Mouse (Mus musculus): ENCODE data around the gene Tulp4. TPM values are rescaled to one million over a fixed set of nuclear protein-coding genes. Genes with fewer than 3 reads are reported as not detected.

Tulp4 gene
- total and polyA plus RNA-seq, 2 experiments from 2014 or later, result 92.0 to 417 TPM

DNA sequence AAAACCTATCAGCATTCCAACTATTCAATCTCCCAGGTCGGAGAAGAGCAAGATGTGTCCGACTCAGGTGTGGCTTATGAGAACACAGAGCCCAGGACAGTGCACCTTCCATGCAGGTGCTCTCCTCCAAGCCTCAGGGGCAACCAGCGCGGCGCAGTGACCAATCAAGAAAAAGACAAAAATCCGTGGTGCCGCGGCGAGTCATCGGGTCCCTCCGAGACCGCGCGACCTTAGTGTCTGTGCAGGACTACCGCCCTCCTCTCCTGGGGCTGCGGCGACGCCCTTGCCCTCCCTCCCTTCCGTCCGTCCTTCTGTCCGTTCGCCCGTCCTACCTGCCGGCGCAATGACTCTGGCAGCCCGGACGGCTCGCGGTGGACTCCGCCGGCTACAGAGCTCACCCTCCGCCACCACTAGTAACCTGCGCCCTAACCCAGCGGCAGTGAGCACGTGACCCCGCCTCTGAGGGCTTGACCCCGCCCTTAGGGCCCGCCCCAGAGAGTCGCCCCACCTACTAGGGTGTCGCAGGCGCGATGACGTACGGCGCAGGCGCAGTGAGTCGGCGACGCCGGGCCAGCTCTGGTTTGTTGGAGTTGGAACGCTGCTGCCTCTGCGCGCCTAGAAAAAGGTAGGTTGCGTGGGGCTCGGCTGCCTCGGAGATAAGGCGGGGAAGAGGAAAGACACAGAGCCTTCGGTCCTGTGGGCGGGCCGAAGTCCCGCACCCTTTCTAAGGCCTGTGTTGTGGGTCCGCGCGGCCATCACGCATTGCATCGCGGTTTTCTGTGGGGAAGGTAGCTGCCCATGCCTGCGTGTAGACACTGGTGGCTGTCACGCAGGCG lies 26.7 kb upstream of the Tulp4 start, which contains the start of the genes Serac1 and Gtf2h5:
Gene Serac1, minus strand, starts transcription at position 455 of the 836 bp plus-strand sequence.
Gene Gtf2h5, plus strand, starts transcription at position 500 of the 836 bp plus-strand sequence.
- DNase-seq (peak; percentile 98), ATAC-seq (peak; percentile 97)
- Histone ChIP-seq H3K4me1 (ENCODE audit: insufficient read depth) (peaks cover 6% of the 10 kb centered on the region; the same call in 1 of the 2 replicates), H3K27ac (ENCODE audit: low read depth, low read length) (peak within 1 kb of the TSS; percentile 91), H3K9ac (peak within 1 kb of the TSS; percentile 77), H3K36me3 (ENCODE audit: insufficient read depth) (peaks cover 10% of the 10 kb centered on the region), H3K4me3 (ENCODE audit: low read depth, low read length) (peak within 1 kb of the TSS; percentile 74), H3K27me3 (ENCODE audit: insufficient read depth, low read length) (no peaks in the 10 kb centered on the region), H3K9me3 (ENCODE audit: low read length) (no peaks in the 10 kb centered on the region), H3K4me2 (ENCODE audit: low read depth) (peak within 1 kb of the TSS; percentile 64)
- 2% methylated on average over 70 of the region's 70 CpGs for WGBS
- TF ChIP-seq CTCF (IDR thresholded peaks at IDR 0.05; ENCODE audit: low read depth), result no peak

DNA sequence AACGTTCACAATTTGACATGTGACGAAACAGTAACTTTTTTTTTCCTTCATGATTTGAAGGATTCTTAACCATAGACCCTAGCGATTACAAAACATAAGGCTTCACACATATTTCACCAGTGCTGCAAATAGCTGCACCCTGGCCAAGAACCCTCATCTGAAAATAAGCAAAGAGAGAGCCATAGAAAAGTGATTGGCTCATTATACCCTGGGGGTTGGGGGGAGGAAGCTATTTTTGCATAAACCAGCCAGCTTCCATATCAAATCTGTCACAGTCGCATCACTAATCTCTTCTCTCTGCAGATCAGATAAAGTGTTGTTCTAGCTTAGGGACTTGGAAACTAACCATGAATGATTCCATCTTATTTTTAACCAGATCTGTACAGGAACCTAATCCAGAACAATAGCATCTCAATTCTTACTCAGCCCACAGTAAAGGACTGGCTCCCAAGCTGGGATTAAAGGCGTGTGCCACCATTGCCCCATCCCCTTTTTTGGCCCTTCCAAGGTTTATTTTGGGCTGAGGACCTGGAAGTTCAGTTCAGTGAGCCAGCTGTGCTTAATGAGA lies 22.8 kb upstream of the Tulp4 start:
- Histone ChIP-seq H3K9ac (no peak overlapping the region), H3K27ac (ENCODE audit: low read depth, low read length) (no peak overlapping the region), H3K4me1 (ENCODE audit: insufficient read depth) (peaks cover 6% of the 10 kb centered on the region; the same call in 1 of the 2 replicates), H3K36me3 (ENCODE audit: insufficient read depth) (peaks cover 34% of the 10 kb centered on the region), H3K4me2 (ENCODE audit: low read depth) (no peak overlapping the region), H3K9me3 (ENCODE audit: low read length) (no peaks in the 10 kb centered on the region), H3K4me3 (ENCODE audit: low read depth, low read length) (no peak overlapping the region), H3K27me3 (ENCODE audit: insufficient read depth, low read length) (no peaks in the 10 kb centered on the region)
- no peak for ATAC-seq
- no peak for TF ChIP-seq CTCF (IDR thresholded peaks at IDR 0.05; ENCODE audit: low read depth)
- no peak for DNase-seq
- WGBS, result 79% methylated on average over 5 of the region's 5 CpGs

DNA sequence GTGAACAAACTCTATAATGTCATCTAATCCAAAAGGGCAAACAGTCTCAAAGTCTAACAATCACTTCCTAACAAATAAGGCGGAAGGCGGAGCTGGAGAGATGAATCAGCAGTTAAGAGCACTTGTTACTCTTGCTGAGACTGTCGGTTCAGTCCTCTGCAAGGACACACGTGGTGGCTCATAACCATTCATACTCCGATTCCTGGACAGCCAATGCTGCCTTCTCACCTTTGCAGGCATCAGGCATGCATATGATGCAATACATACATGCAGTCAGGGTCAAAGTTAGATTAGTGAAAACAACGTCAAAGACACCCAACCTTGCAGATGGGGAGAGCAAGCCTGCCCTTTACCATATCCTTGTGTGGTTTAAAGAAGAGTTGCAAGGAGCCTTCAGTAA lies 14.6 kb upstream of the Tulp4 start:
- 92% methylated on average over 6 of the region's 6 CpGs for WGBS
- no peak overlapping the region for H3K9ac ChIP-seq
- no peaks in the 10 kb centered on the region for H3K9me3 ChIP-seq (ENCODE audit: low read length)
- no peak for TF ChIP-seq CTCF (IDR thresholded peaks at IDR 0.05; ENCODE audit: low read depth)
- H3K4me3 ChIP-seq (ENCODE audit: low read depth, low read length), result no peak overlapping the region
- DNase-seq (no peak), ATAC-seq (no peak)
- no peaks in the 10 kb centered on the region for H3K27me3 ChIP-seq (ENCODE audit: insufficient read depth, low read length)
- no peaks in the 10 kb centered on the region for H3K4me1 ChIP-seq (ENCODE audit: insufficient read depth)
- H3K4me2 ChIP-seq (ENCODE audit: low read depth), result no peak overlapping the region
- no peak overlapping the region for H3K27ac ChIP-seq (ENCODE audit: low read depth, low read length)
- H3K36me3 ChIP-seq (ENCODE audit: insufficient read depth), result peaks cover 13% of the 10 kb centered on the region

DNA sequence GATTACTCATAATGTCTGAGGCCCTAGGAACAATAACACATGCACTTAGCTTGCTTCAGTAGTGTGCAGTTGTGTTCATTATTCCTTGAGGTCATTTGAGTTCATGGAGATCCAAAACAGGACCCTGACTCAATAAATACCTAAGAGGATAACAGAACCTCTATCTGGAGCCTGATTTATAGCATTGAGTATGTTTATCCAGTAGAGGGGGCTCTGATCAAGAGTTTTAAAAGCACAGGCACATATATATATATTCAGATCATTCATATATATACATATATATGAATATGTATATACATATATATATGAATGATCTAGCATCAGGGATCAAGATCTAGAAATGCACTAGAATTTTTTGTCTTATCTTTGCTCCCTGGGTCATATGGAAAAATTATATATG lies 10.7 kb upstream of the Tulp4 start:
- Histone ChIP-seq H3K36me3 (ENCODE audit: insufficient read depth) (no peaks in the 10 kb centered on the region), H3K27ac (ENCODE audit: low read depth, low read length) (no peak overlapping the region), H3K4me1 (ENCODE audit: insufficient read depth) (no peaks in the 10 kb centered on the region), H3K27me3 (ENCODE audit: insufficient read depth, low read length) (no peaks in the 10 kb centered on the region), H3K9me3 (ENCODE audit: low read length) (no peaks in the 10 kb centered on the region), H3K4me2 (ENCODE audit: low read depth) (no peak overlapping the region), H3K9ac (no peak overlapping the region), H3K4me3 (ENCODE audit: low read depth, low read length) (no peak overlapping the region)
- DNase-seq (no peak), ATAC-seq (no peak)
- TF ChIP-seq CTCF (IDR thresholded peaks at IDR 0.05; ENCODE audit: low read depth), result peak; percentile 33

DNA sequence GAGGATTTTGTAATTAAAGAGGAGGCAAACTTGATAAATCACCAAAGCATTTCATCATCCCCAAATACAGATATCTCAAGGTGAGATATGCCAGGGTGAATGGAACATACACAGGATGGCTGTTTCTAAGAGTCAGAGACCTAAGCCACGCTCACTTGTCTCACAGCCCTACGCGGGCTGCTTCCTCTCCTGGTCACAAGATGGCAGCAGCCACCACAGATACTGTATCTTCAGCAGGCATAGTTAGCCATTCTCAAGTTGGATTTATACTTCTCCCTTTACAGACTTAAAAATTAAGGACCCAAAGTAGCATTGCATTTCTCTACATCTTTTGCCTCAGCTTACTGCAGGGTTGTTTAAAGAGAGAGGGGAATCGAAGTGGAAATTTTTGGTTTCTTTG lies 8.4 kb upstream of the Tulp4 start:
- DNase-seq, result peak; percentile 84
- peak; percentile 92 for ATAC-seq
- Histone ChIP-seq H3K4me2 (ENCODE audit: low read depth) (no peak overlapping the region), H3K36me3 (ENCODE audit: insufficient read depth) (no peaks in the 10 kb centered on the region), H3K9ac (no peak overlapping the region), H3K4me3 (ENCODE audit: low read depth, low read length) (no peak overlapping the region), H3K9me3 (ENCODE audit: low read length) (no peaks in the 10 kb centered on the region), H3K27me3 (ENCODE audit: insufficient read depth, low read length) (no peaks in the 10 kb centered on the region), H3K27ac (ENCODE audit: low read depth, low read length) (no peak overlapping the region), H3K4me1 (ENCODE audit: insufficient read depth) (no peaks in the 10 kb centered on the region)
- peak; percentile 89 for TF ChIP-seq CTCF (IDR thresholded peaks at IDR 0.05; ENCODE audit: low read depth)
- 27% methylated on average over 4 of the region's 4 CpGs for WGBS

DNA sequence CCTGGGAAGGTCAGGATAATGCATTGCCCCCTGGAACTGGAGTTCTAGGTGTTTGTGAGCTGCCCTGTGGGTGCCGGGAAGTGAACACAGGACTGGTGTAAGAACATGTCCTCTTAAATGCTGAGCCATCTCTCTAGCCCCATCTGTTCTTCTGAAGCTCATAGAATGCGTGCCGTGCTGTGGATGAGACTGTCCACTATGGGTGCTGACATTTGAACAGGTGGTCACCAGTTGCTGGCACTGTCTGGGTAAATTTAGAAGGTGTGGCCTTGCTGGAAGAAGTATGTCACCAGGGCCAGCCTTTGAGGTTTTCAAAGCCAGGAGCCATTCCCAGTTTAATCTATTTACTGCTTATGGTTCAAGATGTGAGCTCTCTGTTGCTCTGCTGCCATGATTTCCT lies 4.0 kb upstream of the Tulp4 start:
- ATAC-seq (no peak), DNase-seq (no peak)
- Histone ChIP-seq H3K9ac (no peak overlapping the region), H3K4me3 (ENCODE audit: low read depth, low read length) (no peak overlapping the region), H3K36me3 (ENCODE audit: insufficient read depth) (no peaks in the 10 kb centered on the region), H3K4me2 (ENCODE audit: low read depth) (no peak overlapping the region), H3K27me3 (ENCODE audit: insufficient read depth, low read length) (no peaks in the 10 kb centered on the region), H3K9me3 (ENCODE audit: low read length) (no peaks in the 10 kb centered on the region), H3K27ac (ENCODE audit: low read depth, low read length) (no peak overlapping the region), H3K4me1 (ENCODE audit: insufficient read depth) (no peaks in the 10 kb centered on the region; the same call in 1 of the 2 replicates)
- TF ChIP-seq CTCF (IDR thresholded peaks at IDR 0.05; ENCODE audit: low read depth), result no peak
- 90% methylated on average over 3 of the region's 3 CpGs for WGBS

DNA sequence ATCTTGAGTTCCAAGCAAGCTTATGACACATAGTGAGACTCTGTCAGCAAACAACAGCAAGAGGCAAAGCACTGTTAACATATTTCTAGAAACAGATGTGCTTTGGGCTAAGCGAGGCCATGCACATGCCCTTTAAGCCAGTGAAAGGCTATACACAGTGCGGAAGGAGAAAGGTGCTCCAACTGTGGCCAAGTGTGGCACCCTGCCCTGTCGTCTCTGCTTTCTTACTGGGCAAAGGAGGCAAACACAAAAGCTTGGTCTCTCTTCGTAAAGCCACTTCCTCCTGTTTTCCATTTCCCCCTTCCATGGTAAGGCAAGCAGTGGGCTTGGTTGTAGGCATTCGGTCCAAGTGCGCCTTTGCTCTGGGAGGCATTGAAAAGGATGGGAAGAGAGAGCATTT lies 2.7 kb upstream of the Tulp4 start:
- H3K27ac ChIP-seq (ENCODE audit: low read depth, low read length), result no peak overlapping the region
- DNase-seq (no peak), ATAC-seq (no peak)
- peaks cover 6% of the 10 kb centered on the region for H3K4me1 ChIP-seq (ENCODE audit: insufficient read depth)
- 73% methylated on average over 6 of the region's 6 CpGs for WGBS
- H3K9me3 ChIP-seq (ENCODE audit: low read length), result no peaks in the 10 kb centered on the region
- H3K36me3 ChIP-seq (ENCODE audit: insufficient read depth), result no peaks in the 10 kb centered on the region
- TF ChIP-seq CTCF (IDR thresholded peaks at IDR 0.05; ENCODE audit: low read depth), result no peak
- H3K27me3 ChIP-seq (ENCODE audit: insufficient read depth, low read length), result no peaks in the 10 kb centered on the region
- no peak overlapping the region for H3K9ac ChIP-seq
- no peak overlapping the region for H3K4me2 ChIP-seq (ENCODE audit: low read depth)
- H3K4me3 ChIP-seq (ENCODE audit: low read depth, low read length), result no peak overlapping the region
